Mouse (Mus musculus) small intestine, adult 2 months (tissue): Measurements from ENCODE around the gene Il24. TPM values are rescaled to one million over a fixed set of nuclear protein-coding genes. Genes with fewer than 3 reads are reported as not detected.
A peak's percentile ranks its signal among the peaks of the same experiment; 100 is the strongest.

Source experiments
- H3K27ac ChIP-seq: fragments of 200-500 bp; 2 replicates; pipeline ENCODE4 v1.5.1; 2012; ENCODE audit warnings: low read depth, low read length, control low read depth, inconsistent platforms; ENCODE audit not compliant: insufficient read depth
- H3K27me3 ChIP-seq: fragments of 200-500 bp; 2 replicates; pipeline ENCODE4 v1.6.1; 2012; ENCODE audit warnings: mild to moderate bottlenecking, moderate library complexity, low read length, inconsistent platforms; ENCODE audit not compliant: control insufficient read depth, insufficient read depth
- H3K36me3 ChIP-seq: fragments of 200-500 bp; 2 replicates; pipeline ENCODE4 v1.6.1; 2012; ENCODE audit warnings: mild to moderate bottlenecking, low read length, control low read depth, inconsistent platforms; ENCODE audit not compliant: control insufficient read depth, insufficient read depth
- H3K4me1 ChIP-seq: fragments of 200-500 bp; 2 replicates; pipeline ENCODE4 v1.6.1; 2012; ENCODE audit warnings: low read length, inconsistent platforms, mixed read lengths; ENCODE audit not compliant: control insufficient read depth, insufficient read depth, insufficient read length
- H3K4me3 ChIP-seq: fragments of 200-500 bp; 2 replicates; pipeline ENCODE4 v1.5.1; 2012; ENCODE audit warnings: low read depth, mild to moderate bottlenecking, control low read depth, inconsistent platforms, low read length, moderate library complexity
- CTCF ChIP-seq: fragments of 200-500 bp; IDR thresholded peaks from 2 replicates; pipeline ENCODE4 v1.5.1; 2012; ENCODE audit warnings: low read depth, mild to moderate bottlenecking, control low read depth, inconsistent platforms, low read length, moderate library complexity, mixed read lengths; ENCODE audit not compliant: insufficient replicate concordance, insufficient read length; ENCODE audit errors: extremely low read depth
- POLR2A ChIP-seq: fragments of 200-500 bp; IDR thresholded peaks from 2 replicates; pipeline ENCODE4 v1.6.1; 2012; ENCODE audit warnings: low read depth, mild to moderate bottlenecking, control low read depth, inconsistent platforms, low read length, moderate library complexity
- WGBS: fragments of 180-500 bp; shearing (Covaris S2); methylation state at CpG from one replicate; pipeline ENCODE4 v1.1.7; 2018; 5-methylcytosine and 5-hydroxymethylcytosine counted together
- polyA plus RNA-seq: library from polyadenylated mRNA; depleted of rRNA; stranded (reverse); fragments of >200 nt; gene quantifications from 2 replicates; pipeline ENCODE4 v1.2.3, GENCODE M21; 2012; rRNA removed

The Il24 gene
- polyA plus RNA-seq, 1 experiment: not detected

DNA sequence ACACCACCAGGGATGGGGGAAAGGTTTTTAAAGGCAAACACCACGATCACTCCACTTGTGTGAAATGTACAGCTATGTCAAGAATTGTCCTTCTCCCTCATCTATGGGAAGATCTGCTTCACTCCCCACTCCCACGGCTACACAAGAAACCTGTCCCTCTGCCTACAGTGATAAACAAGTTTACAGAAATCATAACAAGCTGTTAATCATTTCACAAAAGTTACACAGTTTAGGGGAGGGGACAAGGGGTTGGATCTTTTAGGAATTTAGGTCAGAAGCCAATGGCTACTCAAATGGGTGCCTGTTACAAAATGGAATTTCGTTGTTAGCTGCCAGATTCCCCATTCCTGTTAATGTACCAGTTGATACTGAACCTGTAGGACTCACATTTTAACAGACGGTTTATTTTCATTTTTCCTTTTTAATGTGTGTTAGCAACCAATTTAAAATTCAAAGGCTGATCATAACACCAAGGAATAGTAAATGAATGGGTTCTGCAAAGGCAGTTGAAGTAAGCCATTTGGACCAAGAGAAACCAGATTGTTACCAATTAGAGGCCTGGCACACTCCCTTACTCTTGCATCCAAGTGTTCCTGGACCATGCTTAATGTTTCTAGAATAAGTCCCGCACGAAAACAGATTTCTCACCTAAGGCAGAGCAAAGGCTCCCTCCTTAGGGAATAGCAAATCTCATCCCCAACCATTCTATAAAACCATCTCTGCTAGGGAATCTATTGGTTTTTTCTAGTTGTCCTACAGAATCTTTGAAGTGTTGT is 51.9 kb downstream of the Il24 start:
- no peak overlapping the region for H3K4me3 ChIP-seq
- peaks cover 26% of the 10 kb centered on the region for H3K4me1 ChIP-seq
- no peaks in the 10 kb centered on the region for H3K27me3 ChIP-seq
- no peak for TF ChIP-seq CTCF
- no peak for TF ChIP-seq POLR2A
- H3K27ac ChIP-seq: peak overlapping the region; percentile 45; the same call in 1 of the 2 replicates
- WGBS: 53% methylated on average over 6 of the region's 6 CpGs
- H3K36me3 ChIP-seq: peaks cover 68% of the 10 kb centered on the region

DNA sequence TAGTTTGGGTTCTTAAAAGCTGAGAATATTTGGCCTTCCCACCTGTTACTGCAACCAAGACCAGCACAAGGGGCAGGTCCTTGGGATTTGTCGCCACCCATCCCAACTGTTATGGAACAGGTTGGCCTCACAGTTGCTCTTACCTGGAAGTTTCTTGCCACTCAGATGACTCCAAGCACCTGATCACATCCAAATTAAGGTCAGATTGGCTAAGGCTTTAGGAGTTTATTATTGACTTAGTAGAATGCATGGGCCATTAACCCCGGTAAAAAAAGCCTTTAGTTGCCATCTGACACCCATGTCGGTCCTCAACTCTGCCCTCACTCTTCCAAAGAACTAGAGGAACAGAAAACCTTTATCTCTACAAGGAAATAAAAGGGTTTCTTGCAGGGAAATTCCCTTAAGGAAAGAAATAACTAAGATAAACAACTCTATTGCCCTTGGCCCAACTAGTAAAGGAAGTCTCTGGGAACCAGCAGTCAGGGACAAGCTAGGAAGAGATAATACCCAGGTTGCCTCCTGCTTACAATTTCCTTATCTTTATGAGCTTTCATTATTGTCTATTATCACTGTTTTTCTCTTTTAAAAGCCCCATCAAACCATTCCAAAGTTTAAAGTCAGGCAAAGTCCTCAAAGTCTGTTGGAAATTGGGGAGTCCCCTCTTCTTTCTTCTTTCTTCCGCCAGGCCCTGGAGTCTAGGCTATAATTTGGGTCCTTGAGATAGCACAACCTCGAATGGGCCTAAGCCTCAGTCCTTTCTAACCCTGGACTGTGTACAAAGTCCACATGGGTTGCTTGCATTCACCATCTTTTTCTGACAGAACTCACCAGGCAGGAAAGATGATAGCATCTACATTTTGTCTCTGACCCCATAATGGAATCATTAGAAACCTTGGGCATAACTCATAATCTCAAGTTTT is 54.8 kb downstream of the Il24 start:
- 18% methylated on average over 5 of the region's 5 CpGs for WGBS
- peak overlapping the region; percentile 93 for H3K27ac ChIP-seq

More for the DNA sequence above, 54.8 kb downstream of the Il24 start:
- H3K4me1 ChIP-seq: peaks cover 15% of the 10 kb centered on the region; the same call in 1 of the 2 replicates
- H3K36me3 ChIP-seq: peaks cover 54% of the 10 kb centered on the region
- H3K27me3 ChIP-seq: no peaks in the 10 kb centered on the region
- TF ChIP-seq CTCF: no peak
- TF ChIP-seq POLR2A: no peak
- no peak overlapping the region for H3K4me3 ChIP-seq

Other genes starting within 250 kb of the Il24 start
- gene C4bp, start 225.8 kb downstream of the Il24 start, polyA plus RNA-seq: 0.22 and 1.1 TPM in 2 replicates
- gene Gm29427, start 171.7 kb downstream of the Il24 start, polyA plus RNA-seq: not detected in 2 replicates
- 0.50 and 1.5 TPM in 2 replicates for gene Yod1, start 170.1 kb downstream of the Il24 start, polyA plus RNA-seq
- gene Pfkfb2, start 158.2 kb downstream of the Il24 start, polyA plus RNA-seq: 4.2 and 9.6 TPM in 2 replicates
- gene AA986860, start 155.5 kb downstream of the Il24 start, polyA plus RNA-seq: 15.1 and 64.1 TPM in 2 replicates
- 0.74 and 1.6 TPM in 2 replicates for gene Fcamr, start 86.6 kb downstream of the Il24 start, polyA plus RNA-seq
- 747 and 1,110 TPM in 2 replicates for gene Pigr, start 60.8 kb downstream of the Il24 start, polyA plus RNA-seq
- 10.4 and 10.7 TPM in 2 replicates for gene Fcmr, start 21.8 kb downstream of the Il24 start, polyA plus RNA-seq
- gene Il20, start 24.0 kb upstream of the Il24 start, polyA plus RNA-seq: not detected in 2 replicates
- not detected in 2 replicates for gene Il19, start 52.7 kb upstream of the Il24 start, polyA plus RNA-seq
- not detected in 2 replicates for gene Il10, start 132.4 kb upstream of the Il24 start, polyA plus RNA-seq
- gene Mapkapk2, start 210.4 kb upstream of the Il24 start, polyA plus RNA-seq: 33.1 and 61.0 TPM in 2 replicates